In the genomic region with DNA sequence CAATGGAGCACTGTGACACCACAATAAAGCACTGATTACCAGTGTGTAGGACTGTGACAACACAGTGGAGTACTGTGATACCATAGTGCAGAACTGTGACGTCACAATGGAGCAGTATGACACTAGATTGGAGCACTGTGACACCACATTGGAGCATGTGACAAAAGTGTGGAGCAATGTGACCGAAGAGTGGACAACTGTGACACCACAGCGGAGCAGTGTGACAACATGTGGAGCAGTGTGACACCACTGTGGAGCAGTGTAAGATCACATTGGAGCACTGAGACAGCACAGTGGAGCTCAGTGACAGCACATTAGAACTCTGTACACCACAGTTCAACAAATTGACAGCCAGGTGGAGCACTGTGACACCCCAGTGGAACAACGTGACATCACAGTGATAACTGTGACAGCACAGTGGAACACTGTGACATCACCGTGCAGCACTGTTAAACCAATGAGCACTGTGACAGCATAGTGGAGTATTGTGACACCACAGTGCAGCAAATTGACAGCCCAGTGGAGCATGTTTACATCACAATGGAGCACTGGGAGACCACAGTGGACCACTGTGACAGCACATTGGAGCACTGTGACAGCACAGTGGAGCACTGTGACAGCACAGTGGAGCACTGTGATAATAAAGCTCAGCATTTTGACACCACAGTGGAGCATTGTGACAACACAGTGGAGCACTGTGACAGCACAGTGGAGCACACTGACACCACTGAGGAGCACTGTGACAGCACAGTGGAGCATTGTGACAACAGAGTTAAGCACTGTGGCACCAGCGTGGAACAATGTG, we compare ENCODE assay signal across 9 mouse cellular contexts.
DNase-seq lines count a peak whose midpoint lies in the region; ATAC-seq lines count a peak whose summit lies in the region.
"Had no signal": no experiment of that assay in that cellular context is flagged by ENCODE, and none has a peak within 500 bp of the region (broad histone marks: within the 10 kb centered on the region; RNA-seq: fewer than 3 reads in every experiment).

No protein-coding gene starts in this region.

- H3K9me3 ChIP-seq in embryonic facial prominence, embryonic 10.5 days: peaks cover 79% of the 10 kb centered on the region
- peaks cover 34% of the 10 kb centered on the region for H3K9me3 ChIP-seq in liver, embryonic 15.5 days (replicated peaks)
- peaks cover 18% of the 10 kb centered on the region; the same call in 1 of the 2 replicates for H3K9me3 ChIP-seq in stomach, embryonic 15.5 days

- no peak overlapping the region for H3K4me2 ChIP-seq in liver, embryonic 15.5 days
- H3K4me2 ChIP-seq in stomach, embryonic 15.5 days: no peak overlapping the region

- H3K36me3 ChIP-seq in embryonic facial prominence, embryonic 10.5 days (replicated peaks): no peaks in the 10 kb centered on the region
- H3K36me3 ChIP-seq in liver, embryonic 15.5 days (replicated peaks): no peaks in the 10 kb centered on the region
- H3K36me3 ChIP-seq in stomach, embryonic 15.5 days: no peaks in the 10 kb centered on the region

- no peaks in the 10 kb centered on the region for H3K4me1 ChIP-seq in embryonic facial prominence, embryonic 10.5 days
- H3K4me1 ChIP-seq in liver, embryonic 15.5 days (replicated peaks): no peaks in the 10 kb centered on the region
- H3K4me1 ChIP-seq in stomach, embryonic 15.5 days: no peaks in the 10 kb centered on the region

- 61% methylated on average over 6 of the region's 6 CpGs for WGBS in embryonic facial prominence, embryonic 10.5 days
- 41% methylated on average over 6 of the region's 6 CpGs for WGBS in liver, embryonic 15.5 days (ENCODE audit: insufficient replicate concordance)
- WGBS in stomach, embryonic 15.5 days: 55% methylated on average over 6 of the region's 6 CpGs

- no peak overlapping the region for H3K4me3 ChIP-seq in embryonic facial prominence, embryonic 10.5 days
- H3K4me3 ChIP-seq in liver, embryonic 15.5 days (replicated peaks): no peak overlapping the region
- H3K4me3 ChIP-seq in stomach, embryonic 15.5 days (replicated peaks): no peak overlapping the region

- no peak overlapping the region for H3K27ac ChIP-seq in embryonic facial prominence, embryonic 10.5 days (replicated peaks)
- H3K27ac ChIP-seq in liver, embryonic 15.5 days (replicated peaks): no peak overlapping the region
- no peak overlapping the region for H3K27ac ChIP-seq in stomach, embryonic 15.5 days

- peak; percentile 1 for DNase-seq in kidney, adult 18-20 months
- no peak for DNase-seq in kidney, adult 8-10 months
- peak; percentile 8 for DNase-seq in embryonic facial prominence, embryonic 10.5 days (ENCODE audit: low spot score)
- peak; percentile 4 for DNase-seq in heart, postnatal 4 days
- DNase-seq in cerebellum, adult 11 months: no peak
- no peak for DNase-seq in right cerebral cortex, adult 2 months (ENCODE audit: low spot score in 2 of 2)

- H3K9ac ChIP-seq in liver, embryonic 15.5 days: no peak overlapping the region
- H3K9ac ChIP-seq in stomach, embryonic 15.5 days: no peak overlapping the region

- H3K27me3 ChIP-seq in embryonic facial prominence, embryonic 10.5 days (replicated peaks; ENCODE audit: low read depth, poor library complexity, severe bottlenecking): no peaks in the 10 kb centered on the region
- H3K27me3 ChIP-seq in liver, embryonic 15.5 days: no peaks in the 10 kb centered on the region
- H3K27me3 ChIP-seq in stomach, embryonic 15.5 days (replicated peaks): no peaks in the 10 kb centered on the region
- H3K27me3 ChIP-seq: Patski had no signal

- peak; percentile 22 for ATAC-seq in liver, embryonic 15.5 days (ENCODE audit: insufficient read depth)
- ATAC-seq in stomach, embryonic 15.5 days (ENCODE audit: insufficient read depth, low FRiP score, low read depth): peak; percentile 11; the same call in 1 of the 2 replicates

Comparison
In these comparisons a context has a peak if more than half of its experiments do, and no peak if none do; other contexts are left out.
1. DNase-seq: peak in kidney, adult 18-20 months (single experiment), embryonic facial prominence, embryonic 10.5 days (single experiment) and heart, postnatal 4 days (single experiment); none in kidney, adult 8-10 months (0 of 2), cerebellum, adult 11 months (single experiment) and right cerebral cortex, adult 2 months (0 of 2).